Mouse (Mus musculus) layer of hippocampus, adult 2 months (tissue): ENCODE results near the gene Xpa. TPM values are rescaled to one million over a fixed set of nuclear protein-coding genes. Genes with fewer than 3 reads are reported as not detected.

Source experiments
- DNase-seq, 2 experiments: peaks; one replicate each; pipeline ENCODE4 v3.0.0; 2022; ENCODE audit warnings: low spot score in 2 of 2
- H3K27ac ChIP-seq: fragments of 200-600 bp; 2 replicates; pipeline ENCODE4 v1.8.1; 2022
- H3K4me3 ChIP-seq: fragments of 200-600 bp; 2 replicates; pipeline ENCODE4 v1.8.1; 2022; ENCODE audit warnings: mild to moderate bottlenecking
- CTCF ChIP-seq: fragments of 200-600 bp; conservative IDR thresholded peaks from 2 replicates; pipeline ENCODE4 v1.8.1; 2022; ENCODE audit warnings: antibody characterized with exemption, mild to moderate bottlenecking, moderate library complexity
- total RNA-seq, 2 experiments: library from RNA; stranded (reverse); gene quantifications; 2 replicates each; pipeline ENCODE4 v1.2.3; 2021

The Xpa gene
- total RNA-seq, 2 experiments from 2014 or later, result 15.5 to 19.0 TPM

DNA sequence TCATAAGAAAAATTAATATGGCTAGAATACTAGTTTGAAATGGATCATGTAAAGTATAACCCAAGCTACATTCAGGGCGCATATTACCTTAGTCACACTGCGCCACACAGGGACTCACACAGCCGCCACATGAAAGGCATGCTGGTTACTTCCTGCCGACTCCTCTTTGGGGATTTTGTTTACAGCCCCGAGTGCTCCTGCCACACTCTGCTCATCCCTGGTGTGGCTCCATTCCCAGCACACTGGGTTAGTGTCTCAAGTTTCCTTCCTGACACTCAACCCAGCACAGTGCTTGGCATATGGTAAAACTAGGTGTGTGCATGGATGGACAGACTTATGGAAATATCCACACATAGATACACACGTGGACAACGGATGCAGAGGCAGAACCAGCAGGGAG, 13.9 kb downstream of the Xpa start:
- H3K4me3 ChIP-seq, result no peak overlapping the region
- DNase-seq, result no peak
- H3K27ac ChIP-seq, result no peak overlapping the region
- TF ChIP-seq CTCF, result no peak

GRCm38 (mm10) chr4:46181168-46181567, 14.9 kb downstream of the Xpa start:
- Histone ChIP-seq H3K27ac (no peak overlapping the region), H3K4me3 (no peak overlapping the region)
- DNase-seq, result no peak
- TF ChIP-seq CTCF, result no peak

- Histone ChIP-seq H3K27ac (peak overlapping the region; percentile 63), H3K4me3 (no peak overlapping the region)
- TF ChIP-seq CTCF, result peak; percentile 29
- peak in 1 of 2 experiments; percentile 26 for DNase-seq
These were observed 18.6 kb downstream of the Xpa start for GRCm38 (mm10) chr4:46177496-46177895.

DNA sequence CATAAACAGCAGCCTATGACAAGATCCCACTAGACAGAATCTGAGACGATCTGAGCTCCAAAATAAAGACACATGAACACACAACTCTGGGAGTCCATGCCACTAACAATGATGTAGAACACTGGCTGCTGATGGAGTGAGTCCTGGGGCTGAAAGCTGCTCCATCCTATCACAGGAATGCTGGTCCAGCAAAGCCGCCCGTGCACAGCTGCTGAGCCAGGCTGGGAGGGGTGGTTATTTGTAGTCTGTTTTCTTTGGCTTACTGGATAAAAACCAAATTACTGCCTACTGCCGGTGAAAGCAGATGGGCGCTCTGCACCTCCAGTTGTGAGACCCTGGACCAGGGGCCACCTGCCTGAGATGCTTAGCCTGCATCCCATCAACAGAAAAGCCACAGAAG, 19.1 kb downstream of the Xpa start:
- DNase-seq, result no peak
- TF ChIP-seq CTCF, result no peak
- H3K4me3 ChIP-seq, result no peak overlapping the region
- peak overlapping the region; percentile 63 for H3K27ac ChIP-seq

- Histone ChIP-seq H3K4me3 (no peak overlapping the region), H3K27ac (peak overlapping the region; percentile 63; the same call in 1 of the 2 replicates)
- TF ChIP-seq CTCF, result peak; percentile 61
- DNase-seq, result no peak
These were observed 19.8 kb downstream of the Xpa start for GRCm38 (mm10) chr4:46176313-46176712.

- no peak for TF ChIP-seq CTCF
These were observed 24.4 kb downstream of the Xpa start for GRCm38 (mm10) chr4:46171761-46172160.

DNA sequence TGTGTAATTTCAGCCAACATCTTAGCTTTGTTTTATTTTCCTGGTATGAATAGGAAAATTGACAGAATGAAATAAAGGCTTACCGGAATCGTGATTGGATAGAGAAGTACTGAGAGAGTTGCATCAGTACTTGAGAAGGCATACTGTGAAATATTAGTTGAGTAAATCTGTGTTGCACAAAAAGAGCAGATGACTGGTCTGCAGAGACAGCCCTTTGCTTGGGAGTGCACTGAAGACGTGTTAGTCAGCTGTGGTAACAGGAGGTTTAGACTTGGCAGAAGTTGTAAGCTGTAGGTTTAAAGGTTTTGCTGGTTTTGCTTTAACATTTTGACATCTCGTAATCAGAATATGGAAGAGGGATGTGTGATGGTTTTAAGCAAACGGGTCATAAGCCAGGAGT, 30.3 kb downstream of the Xpa start:
- no peak overlapping the region for H3K27ac ChIP-seq
- no peak overlapping the region for H3K4me3 ChIP-seq
- DNase-seq, result no peak
- no peak for TF ChIP-seq CTCF

More at GRCm38 (mm10) chr4:46171761-46172160, 24.4 kb downstream of the Xpa start:
- H3K4me3 ChIP-seq, result no peak overlapping the region
- no peak for DNase-seq
- no peak overlapping the region for H3K27ac ChIP-seq

- TF ChIP-seq CTCF, result no peak
- no peak overlapping the region for H3K27ac ChIP-seq
- no peak for DNase-seq
- H3K4me3 ChIP-seq, result no peak overlapping the region
These were observed 32.1 kb downstream of the Xpa start for GRCm38 (mm10) chr4:46164027-46164426.

- Histone ChIP-seq H3K27ac (no peak overlapping the region), H3K4me3 (no peak overlapping the region)
- no peak for DNase-seq
- TF ChIP-seq CTCF, result no peak
These were observed 44.1 kb downstream of the Xpa start for GRCm38 (mm10) chr4:46151903-46152544.

DNA sequence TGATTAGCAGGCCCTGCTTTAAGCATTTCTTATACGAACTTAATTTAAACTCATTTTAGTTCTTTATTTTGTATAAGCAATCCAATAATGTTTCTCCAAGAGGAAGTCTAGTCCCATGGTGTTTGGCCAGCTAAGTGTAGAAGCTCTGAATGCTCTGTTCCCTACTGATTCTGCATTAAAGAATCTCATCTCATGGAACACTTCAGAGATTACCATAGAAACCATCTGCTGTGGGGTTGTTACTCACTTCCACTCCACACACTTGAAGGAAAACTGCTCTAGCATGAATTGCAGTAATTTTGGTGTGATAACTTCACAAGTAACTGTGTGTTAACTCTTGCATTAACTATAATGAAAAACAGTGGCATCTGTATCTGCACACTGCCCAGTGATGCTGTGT, 49.2 kb downstream of the Xpa start:
- Histone ChIP-seq H3K4me3 (no peak overlapping the region), H3K27ac (peak overlapping the region; percentile 48; the same call in 1 of the 2 replicates)
- TF ChIP-seq CTCF, result no peak
- peak in 1 of 2 experiments; percentile 58 for DNase-seq

DNA sequence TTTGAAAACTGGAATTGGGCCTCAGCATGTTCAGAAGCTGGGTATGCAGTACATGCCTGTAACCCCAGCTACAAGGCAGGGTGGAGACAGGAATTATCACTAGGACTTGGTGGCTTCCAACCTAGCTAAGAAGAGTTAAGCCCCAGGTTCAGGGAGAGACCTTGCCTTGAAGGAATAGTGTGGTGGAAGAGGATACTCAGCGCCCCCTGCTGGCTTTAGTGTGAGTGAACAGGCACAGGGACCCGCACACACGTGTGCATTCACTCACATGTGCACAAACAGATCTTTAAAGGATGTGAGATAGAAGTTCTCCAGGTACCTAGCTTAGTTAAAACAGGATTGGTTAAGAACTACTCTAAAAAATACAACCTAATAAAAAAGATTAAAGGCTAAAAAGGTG, 51.8 kb downstream of the Xpa start:
- no peak overlapping the region for H3K4me3 ChIP-seq
- DNase-seq, result no peak
- peak; percentile 63 for TF ChIP-seq CTCF
- H3K27ac ChIP-seq, result no peak overlapping the region

DNA sequence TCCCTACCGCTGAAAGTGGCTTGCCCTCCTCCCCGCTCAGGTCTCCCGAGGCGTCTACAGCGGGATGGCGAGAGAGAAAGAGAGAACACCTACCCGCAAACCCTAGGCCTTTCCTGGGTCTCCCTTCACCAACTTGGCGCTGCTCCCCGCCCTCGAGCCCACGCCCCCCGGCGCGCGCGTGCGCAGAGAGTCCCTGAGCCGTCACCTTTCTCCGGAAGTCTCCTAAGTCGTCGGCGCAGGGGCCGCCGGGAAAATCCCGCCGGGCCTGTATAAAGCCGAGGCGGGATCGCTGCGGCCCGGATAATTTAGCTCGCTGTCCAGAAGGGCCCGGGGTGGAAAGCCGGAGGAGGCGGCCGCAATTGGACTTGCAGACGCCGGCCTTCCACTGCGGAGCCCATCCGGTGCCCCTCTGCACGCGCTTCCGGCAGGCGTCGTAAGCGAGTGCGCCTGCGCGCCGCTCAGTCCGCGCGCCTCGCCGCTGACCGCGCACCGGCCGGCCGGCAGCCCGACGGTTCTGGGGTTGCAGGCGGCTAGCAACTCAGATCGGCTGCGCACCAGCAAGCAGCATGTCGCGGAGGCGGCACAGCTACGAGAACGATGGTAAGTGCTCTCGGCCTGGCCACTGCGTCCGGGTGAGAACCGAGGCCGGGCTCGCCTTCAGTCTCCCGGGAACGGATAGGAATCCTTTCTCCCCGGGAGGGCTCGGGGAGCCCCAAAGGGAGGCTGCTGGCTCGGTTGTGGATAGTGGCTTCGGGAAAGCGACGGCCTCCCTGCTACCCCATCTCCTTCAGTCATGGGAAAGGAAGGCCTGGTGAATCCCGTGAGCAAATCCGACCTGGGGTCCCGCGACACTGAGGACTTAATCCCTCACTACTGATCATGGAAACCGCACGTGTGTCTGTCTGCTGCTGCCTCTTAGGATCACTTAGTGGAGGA, 57.6 kb downstream of the Xpa start, which contains the start of the genes Ncbp1 and Tstd2:
Gene Ncbp1, plus strand, starts transcription at position 327 of the 936 bp plus-strand sequence.
Gene Tstd2, minus strand, starts transcription at position 408 of the 936 bp plus-strand sequence.
- peak within 1 kb of the TSS; percentile 90 for H3K4me3 ChIP-seq
- H3K27ac ChIP-seq, result peak within 1 kb of the TSS; percentile 96
- DNase-seq, result peak; percentile 88 to 92
- TF ChIP-seq CTCF, result 0 out of 2 replicates have a peak, but pooled peaks have one; percentile 22

DNA sequence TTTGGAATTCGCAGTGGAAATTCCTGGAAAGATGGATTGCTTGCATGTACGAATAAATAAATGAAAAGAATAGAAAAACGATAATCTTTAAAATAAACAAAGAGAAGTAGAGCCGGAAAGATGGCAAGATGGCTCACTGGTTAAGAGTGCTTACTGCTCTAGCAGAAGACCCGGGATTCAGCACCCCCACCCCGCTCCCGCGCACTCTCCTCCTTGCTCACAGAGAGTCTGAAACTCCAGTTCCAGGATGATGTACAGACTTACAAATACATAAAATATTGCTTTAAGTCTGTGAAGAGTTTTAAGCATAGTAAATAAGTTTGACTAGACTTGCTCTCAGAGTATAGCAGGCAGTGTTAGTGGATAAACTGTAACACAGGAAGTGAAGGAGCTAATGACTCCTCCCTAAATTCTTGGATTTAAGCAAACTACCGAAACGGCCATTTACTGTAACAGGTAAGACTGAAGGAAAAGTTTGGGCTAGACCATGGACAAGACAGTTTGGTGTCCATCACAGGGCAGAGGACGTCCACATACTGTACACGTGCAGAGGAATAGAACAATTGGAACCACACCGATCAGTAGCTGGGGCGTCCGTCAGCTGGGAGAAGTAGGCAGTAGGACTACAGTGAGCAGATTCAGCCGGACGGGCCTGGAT, 58.4 kb downstream of the Xpa start:
- H3K27ac ChIP-seq, result peak overlapping the region; percentile 96
- no peak for DNase-seq
- TF ChIP-seq CTCF, result no peak
- H3K4me3 ChIP-seq, result peak overlapping the region; percentile 90
